Mouse (Mus musculus) ovary, adult 18-20 months (tissue): ENCODE data around the gene Sptbn4.
A peak's percentile ranks its signal among the peaks of the same experiment; 100 is the strongest.

Source experiments
- DNase-seq: peaks from one replicate; pipeline ENCODE4 v3.0.0; 2022; ENCODE audit warnings: low spot score, mixed read lengths

Sptbn4 gene

GRCm38 (mm10) chr7:27383233-27383632 is 64.3 kb downstream of the Sptbn4 start:
- no peak for DNase-seq

- no peak for DNase-seq
These were observed 65.9 kb downstream of the Sptbn4 start for GRCm38 (mm10) chr7:27381560-27381959.

- no peak for DNase-seq
These were observed 66.5 kb downstream of the Sptbn4 start for GRCm38 (mm10) chr7:27381009-27381408.

GRCm38 (mm10) chr7:27379836-27380235 is 67.7 kb downstream of the Sptbn4 start:
- DNase-seq, result no peak

GRCm38 (mm10) chr7:27378431-27378830 is 69.1 kb downstream of the Sptbn4 start:
- no peak for DNase-seq

GRCm38 (mm10) chr7:27375274-27375673 is 72.2 kb downstream of the Sptbn4 start:
- no peak for DNase-seq

- no peak for DNase-seq
These were observed 75.6 kb downstream of the Sptbn4 start for GRCm38 (mm10) chr7:27371715-27372462.

- DNase-seq, result no peak
These were observed 78.4 kb downstream of the Sptbn4 start for GRCm38 (mm10) chr7:27369111-27369510.

- no peak for DNase-seq
These were observed 79.5 kb downstream of the Sptbn4 start for GRCm38 (mm10) chr7:27367976-27368375.

GRCm38 (mm10) chr7:27366082-27366844 is 81.2 kb downstream of the Sptbn4 start:
- DNase-seq, result no peak

- DNase-seq, result no peak
These were observed 83.1 kb downstream of the Sptbn4 start for GRCm38 (mm10) chr7:27364379-27364778.

GRCm38 (mm10) chr7:27361283-27361946 is 86.1 kb downstream of the Sptbn4 start:
- peak; percentile 98 for DNase-seq

GRCm38 (mm10) chr7:27360749-27361148 is 86.7 kb downstream of the Sptbn4 start:
- no peak for DNase-seq

- DNase-seq, result no peak
These were observed 87.7 kb downstream of the Sptbn4 start for GRCm38 (mm10) chr7:27359706-27360358.

- DNase-seq, result no peak
These were observed 88.3 kb downstream of the Sptbn4 start for GRCm38 (mm10) chr7:27359162-27359561.

- no peak for DNase-seq
These were observed 89.9 kb downstream of the Sptbn4 start for GRCm38 (mm10) chr7:27357595-27357978.

GRCm38 (mm10) chr7:27356861-27357594 is 90.5 kb downstream of the Sptbn4 start, which contains the start of gene Gm20479:
Gm20479 (minus strand) TSS chr7:27357419.
- DNase-seq, result no peak

- no peak for DNase-seq
These were observed 91.2 kb downstream of the Sptbn4 start for GRCm38 (mm10) chr7:27356248-27356647.

GRCm38 (mm10) chr7:27355745-27356240 is 91.7 kb downstream of the Sptbn4 start, which contains the start of gene Shkbp1:
Shkbp1 (minus strand) TSS chr7:27356019.
- peak; percentile 80 for DNase-seq

- no peak for DNase-seq
These were observed 92.2 kb downstream of the Sptbn4 start for GRCm38 (mm10) chr7:27355261-27355660.

GRCm38 (mm10) chr7:27354783-27355182 is 92.7 kb downstream of the Sptbn4 start:
- no peak for DNase-seq
